In the genomic region with DNA sequence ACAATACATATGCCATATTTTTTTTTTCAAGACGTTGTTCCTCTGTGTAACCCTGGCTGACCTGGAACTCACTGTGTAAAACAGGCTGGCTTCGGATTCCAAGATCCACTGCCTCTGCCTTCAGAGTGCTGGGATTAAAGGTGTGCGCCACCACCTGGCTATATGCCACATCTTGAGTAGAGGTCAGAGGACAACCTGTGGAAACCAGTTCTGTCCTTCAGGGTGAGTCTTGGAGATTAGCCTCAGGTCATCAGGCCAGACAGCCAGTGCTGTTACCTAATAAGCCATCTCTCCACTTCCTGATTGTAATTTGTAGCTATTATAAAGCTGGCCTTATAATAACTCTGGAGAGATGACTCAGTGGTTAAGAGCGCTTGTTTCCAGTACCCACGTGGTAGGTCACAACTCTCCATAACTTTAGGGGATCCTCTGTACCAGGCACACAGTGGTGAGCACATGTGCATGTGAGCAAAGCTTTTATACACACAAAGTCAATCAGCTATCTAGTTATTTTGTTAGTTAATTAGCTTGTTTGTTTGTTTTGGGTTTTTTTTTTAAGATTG, we compare ENCODE assay signal across 19 mouse cellular contexts. TPM values are rescaled to one million over a fixed set of nuclear protein-coding genes. Genes with fewer than 3 reads are reported as not detected.
DNase-seq lines count a peak whose midpoint lies in the region; ATAC-seq lines count a peak whose summit lies in the region.
"Had no signal": no experiment of that assay in that cellular context is flagged by ENCODE, and none has a peak within 500 bp of the region (broad histone marks: within the 10 kb centered on the region; RNA-seq: fewer than 3 reads in every experiment).

No protein-coding gene starts in this region.

- H3K4me3 ChIP-seq in forebrain, embryonic 13.5 days: no peak overlapping the region
- no peak overlapping the region for H3K4me3 ChIP-seq in forebrain, embryonic 16.5 days (replicated peaks; ENCODE audit: low read length)
- H3K4me3 ChIP-seq: forebrain, embryonic 15.5 days; hindbrain, embryonic 15.5 days; midbrain, embryonic 13.5 days; stomach, embryonic 15.5 days had no signal

- WGBS in forebrain, embryonic 13.5 days: 88% methylated on average over 5 of the region's 5 CpGs
- 87% methylated on average over 5 of the region's 5 CpGs for WGBS in forebrain, embryonic 16.5 days

- no peaks in the 10 kb centered on the region for H3K27me3 ChIP-seq in forebrain, embryonic 13.5 days
- no peaks in the 10 kb centered on the region for H3K27me3 ChIP-seq in forebrain, embryonic 16.5 days (replicated peaks; ENCODE audit: control insufficient read depth, insufficient read depth, low read length)
- H3K27me3 ChIP-seq: forebrain, embryonic 15.5 days; hindbrain, embryonic 15.5 days; midbrain, embryonic 13.5 days; stomach, embryonic 15.5 days had no signal

- H3K27ac ChIP-seq in forebrain, embryonic 13.5 days: no peak overlapping the region
- no peak overlapping the region for H3K27ac ChIP-seq in forebrain, embryonic 16.5 days (ENCODE audit: low read length)
- H3K27ac ChIP-seq: forebrain, embryonic 15.5 days; hindbrain, embryonic 15.5 days; midbrain, embryonic 13.5 days; stomach, embryonic 15.5 days had no signal

- ATAC-seq in forebrain, embryonic 13.5 days: no peak
- no peak for ATAC-seq in forebrain, embryonic 16.5 days
- ATAC-seq: forebrain, embryonic 15.5 days; midbrain, embryonic 13.5 days had no signal

- H3K9ac ChIP-seq in forebrain, embryonic 13.5 days: no peak overlapping the region
- no peak overlapping the region for H3K9ac ChIP-seq in forebrain, embryonic 16.5 days (replicated peaks; ENCODE audit: low read depth, low read length)
- H3K9ac ChIP-seq: forebrain, embryonic 15.5 days; hindbrain, embryonic 15.5 days; midbrain, embryonic 13.5 days; stomach, embryonic 15.5 days had no signal

- no peak overlapping the region for H3K4me2 ChIP-seq in forebrain, embryonic 13.5 days
- no peak overlapping the region for H3K4me2 ChIP-seq in forebrain, embryonic 16.5 days (ENCODE audit: low read length)
- H3K4me2 ChIP-seq: forebrain, embryonic 15.5 days; hindbrain, embryonic 15.5 days; midbrain, embryonic 13.5 days; stomach, embryonic 15.5 days had no signal

- no peaks in the 10 kb centered on the region for H3K9me3 ChIP-seq in forebrain, embryonic 13.5 days (replicated peaks)
- H3K9me3 ChIP-seq in forebrain, embryonic 16.5 days (ENCODE audit: control insufficient read depth, low read length): no peaks in the 10 kb centered on the region
- H3K9me3 ChIP-seq: forebrain, embryonic 15.5 days; hindbrain, embryonic 15.5 days; midbrain, embryonic 13.5 days; stomach, embryonic 15.5 days had no signal

- peaks cover 7% of the 10 kb centered on the region; the same call in 1 of the 2 replicates for H3K4me1 ChIP-seq in forebrain, embryonic 13.5 days
- H3K4me1 ChIP-seq in forebrain, embryonic 16.5 days (replicated peaks; ENCODE audit: control insufficient read depth, insufficient read depth, low read length): no peaks in the 10 kb centered on the region
- H3K4me1 ChIP-seq: forebrain, embryonic 15.5 days; hindbrain, embryonic 15.5 days had no signal

- H3K36me3 ChIP-seq in forebrain, embryonic 13.5 days (ENCODE audit: poor library complexity, severe bottlenecking): no peaks in the 10 kb centered on the region
- H3K36me3 ChIP-seq in forebrain, embryonic 16.5 days (ENCODE audit: control insufficient read depth, insufficient read depth): no peaks in the 10 kb centered on the region
- H3K36me3 ChIP-seq: forebrain, embryonic 15.5 days; hindbrain, embryonic 15.5 days; midbrain, embryonic 13.5 days; stomach, embryonic 15.5 days had no signal

- DNase-seq in heart, adult 11 months: peak; percentile 77
- DNase-seq in heart, postnatal 4 days: no peak
- DNase-seq in 3T3-L1 (ENCODE audit: low read depth, low spot score): peak; percentile 52
- peak; percentile 68 for DNase-seq in gonadal fat pad, adult 2 months (ENCODE audit: low read depth)
- peak; percentile 64 to 81 for DNase-seq in kidney, postnatal 25 days
- DNase-seq in layer of hippocampus, adult 9-11 months: no peak
- DNase-seq: adrenal gland, postnatal 14 days; B cell, adult 2 months; cerebellum, adult 9-11 months; heart, postnatal 10 days; liver; lung, postnatal 14 days; right cerebral cortex, adult 18-20 months had no signal

RNA-seq across cellular contexts. Expression of a gene that starts 15.1 kb away (rescaled TPM):
- 10 to 100 TPM; 90.7 to 91.0 TPM for total RNA-seq in heart, postnatal 4 days (2021)
- 22.3 and 23.6 TPM in 2 replicates for polyA plus RNA-seq in gonadal fat pad, adult 2 months (2012; rRNA removed)
- 47.5 and 50.0 TPM in 2 replicates for polyA plus RNA-seq in forebrain, embryonic 13.5 days (2015; fragmentation: Nextera tagmentation; extraction: Ambion mirVana)
- polyA plus RNA-seq in forebrain, embryonic 16.5 days (2015; fragmentation: Nextera tagmentation; extraction: Ambion mirVana): 42.8 and 44.8 TPM in 2 replicates

RNA-seq across cellular contexts. Expression of a gene that starts 15.9 kb away (rescaled TPM):
- total RNA-seq in heart, postnatal 4 days (2021): 10 to 100 TPM; 29.3 to 30.0 TPM
- polyA plus RNA-seq in gonadal fat pad, adult 2 months (2012; rRNA removed): 10.1 and 13.7 TPM in 2 replicates
- polyA plus RNA-seq in forebrain, embryonic 13.5 days (2015; fragmentation: Nextera tagmentation; extraction: Ambion mirVana): 50.0 and 52.9 TPM in 2 replicates
- polyA plus RNA-seq in forebrain, embryonic 16.5 days (2015; fragmentation: Nextera tagmentation; extraction: Ambion mirVana): 37.7 and 39.4 TPM in 2 replicates

Comparison
In these comparisons a context has a peak if more than half of its experiments do, and no peak if none do; other contexts are left out.
1. DNase-seq: peak in heart, adult 11 months (single experiment), 3T3-L1 (single experiment), gonadal fat pad, adult 2 months (single experiment) and kidney, postnatal 25 days (2 of 2); none in heart, postnatal 4 days (single experiment) and layer of hippocampus, adult 9-11 months (single experiment).